Mouse (Mus musculus) brain, embryonic 14.5 days (tissue): Measurements from ENCODE around the gene Nxph4.

Source experiments
- CTCF ChIP-seq: fragments of 200-500 bp; IDR thresholded peaks from 2 replicates; pipeline ENCODE4 v1.5.1; 2012; ENCODE audit warnings: inconsistent platforms, mild to moderate bottlenecking, moderate library complexity, borderline replicate concordance; ENCODE audit not compliant: insufficient read depth, insufficient read length; ENCODE audit errors: extremely low read depth
- POLR2A ChIP-seq: fragments of 200-500 bp; IDR thresholded peaks from 2 replicates; pipeline ENCODE4 v1.6.1; 2012; ENCODE audit warnings: mild to moderate bottlenecking, inconsistent platforms, borderline replicate concordance; ENCODE audit not compliant: poor library complexity, insufficient read depth, insufficient read length, severe bottlenecking; ENCODE audit errors: extremely low read depth

GRCm38 (mm10) chr10:127490160-127491127 lies 43.9 kb downstream of the Nxph4 start:
- TF ChIP-seq CTCF: no peak
- TF ChIP-seq POLR2A: no peak
